Mouse (Mus musculus): ENCODE data around the gene Map2k1.

- no peak for TF ChIP-seq HCFC1 (IDR thresholded peaks at IDR 0.05; ENCODE audit: borderline replicate concordance, insufficient read depth, low read length)
- no peak for TF ChIP-seq ZNF384 (IDR thresholded peaks at IDR 0.05; ENCODE audit: low read depth, low read length)
- no peak for TF ChIP-seq ZC3H11A (IDR thresholded peaks at IDR 0.05; ENCODE audit: borderline replicate concordance, low read depth, low read length)
Observed at GRCm38 (mm10) chr9:64240681-64241080, 12.8 kb downstream of the Map2k1 start.

All from ES-E14 (cell line).